Mouse (Mus musculus): ENCODE measurements around the gene Grik4.

DNA sequence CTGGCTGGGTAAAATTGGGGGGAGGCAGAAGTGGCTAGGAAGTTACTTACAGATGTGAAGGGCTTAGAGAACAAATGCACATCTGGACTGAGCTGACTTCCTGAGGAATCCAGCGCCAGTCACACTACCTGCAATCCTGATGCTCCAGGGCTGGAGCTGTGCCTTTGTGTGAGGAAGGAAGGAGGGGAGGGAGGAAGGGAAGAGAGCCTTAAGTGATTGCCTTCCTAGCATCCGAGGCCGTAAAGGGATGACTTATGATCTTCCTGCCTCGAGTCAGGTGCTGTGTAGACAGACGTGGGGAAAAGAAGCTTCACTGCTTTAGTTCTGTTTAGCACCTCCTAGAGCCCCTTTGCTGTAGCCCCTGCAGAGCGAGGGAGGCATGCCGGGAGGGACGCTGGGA lies 189.6 kb downstream of the Grik4 start:
- TF ChIP-seq CTCF (IDR thresholded peaks at IDR 0.05; ENCODE audit: extremely low read depth, insufficient read length, insufficient replicate concordance, low read depth, low read length) (no peak), POLR2A (IDR thresholded peaks at IDR 0.05; ENCODE audit: low read depth, low read length) (no peak)
